Mouse (Mus musculus): ENCODE data around the gene Rps25. TPM values are rescaled to one million over a fixed set of nuclear protein-coding genes. Genes with fewer than 3 reads are reported as not detected.

The Rps25 gene
- 1,000 to 10,000 TPM; 1,442 to 1,600 TPM for polyA plus RNA-seq (2017; shearing (Covaris generic))

GRCm38 (mm10) chr9:44406906-44407751 lies at the start of gene Rps25, which contains the start of gene Trappc4:
Rps25 (plus strand) TSS chr9:44407139.
Trappc4 (minus strand) TSS chr9:44407600.

GRCm38 (mm10) chr9:44361190-44361917 lies 45.6 kb upstream of the Rps25 start, which contains the start of gene Vps11:
Vps11 (minus strand) TSS chr9:44361670.

DNA sequence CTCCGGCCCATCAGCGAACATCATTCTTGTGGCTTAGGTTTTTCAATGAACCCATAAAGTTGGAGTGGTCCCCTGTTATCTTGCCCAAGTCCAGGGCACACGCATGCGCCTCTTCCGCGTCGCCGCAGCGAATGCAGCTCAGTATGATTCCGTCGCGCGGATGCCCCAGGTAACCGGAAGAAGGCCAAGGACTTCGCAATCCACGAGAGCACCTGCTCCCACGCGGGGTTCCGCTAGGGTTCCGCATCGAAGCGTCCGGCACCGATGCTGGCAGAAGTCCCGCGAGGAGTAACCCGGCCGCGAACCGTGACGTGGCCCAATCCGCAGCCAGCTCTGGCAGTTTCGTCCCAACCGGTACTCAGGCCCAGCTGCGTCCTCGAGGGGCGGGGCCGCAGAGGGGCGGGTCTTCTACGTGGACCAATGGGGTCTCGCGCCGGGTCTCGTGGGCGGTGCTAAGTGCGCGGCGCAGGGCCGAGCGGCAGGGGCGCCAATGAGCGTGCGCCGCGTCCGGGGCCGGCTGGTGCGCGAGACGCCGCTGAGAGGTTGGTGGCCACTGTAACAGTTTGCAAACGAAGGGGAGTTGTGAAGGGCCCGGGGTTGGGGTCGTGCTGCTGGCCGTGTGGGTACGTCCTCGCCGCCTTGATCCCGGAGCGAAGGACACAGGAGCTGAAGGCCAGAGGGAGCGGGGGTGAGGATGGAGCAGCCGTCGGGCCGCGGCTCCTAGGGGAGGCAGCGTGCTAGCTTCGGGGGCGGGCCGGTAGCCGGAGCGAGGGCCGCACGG lies 27.7 kb upstream of the Rps25 start, which contains the start of gene Hyou1:
Gene Hyou1, plus strand, starts transcription at position 437 of the 781 bp plus-strand sequence.

DNA sequence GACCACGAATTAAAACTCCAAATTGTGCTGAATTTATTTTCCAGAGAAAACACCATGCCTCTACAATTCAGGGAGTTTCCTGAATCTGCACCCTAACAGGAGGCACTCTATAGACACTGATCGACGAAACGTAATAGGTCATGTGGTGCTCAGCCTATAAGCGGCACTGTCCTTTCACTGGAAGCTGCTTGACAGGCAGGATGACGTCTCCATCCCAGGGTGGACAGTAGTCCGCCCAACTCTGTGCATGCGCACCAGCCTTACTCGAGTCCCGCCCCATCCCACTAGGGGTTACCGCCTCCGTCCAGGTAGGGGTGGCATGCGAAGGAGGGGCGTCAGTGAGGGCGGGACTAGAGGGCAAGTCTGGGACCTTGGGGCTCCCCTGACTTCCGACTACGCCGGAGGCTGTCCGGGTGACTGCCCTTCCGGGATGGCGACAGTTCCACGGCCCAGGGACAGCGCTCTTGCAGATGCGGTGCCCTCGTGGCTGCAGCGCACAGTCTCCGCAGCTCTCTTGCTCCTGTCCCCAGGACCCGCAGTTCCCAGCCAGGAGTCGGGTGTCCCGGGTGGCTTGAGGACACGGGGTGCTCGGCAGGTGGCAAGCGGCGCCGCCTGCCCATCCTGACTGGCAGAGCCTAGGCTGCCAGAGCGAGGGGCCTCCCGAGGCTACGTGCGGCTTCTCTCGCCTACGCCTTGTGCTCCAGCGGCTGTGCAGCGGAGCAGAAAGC lies 10.1 kb upstream of the Rps25 start, which contains the start of gene Slc37a4:
Gene Slc37a4, plus strand, starts transcription at position 169 of the 728 bp plus-strand sequence.

DNA sequence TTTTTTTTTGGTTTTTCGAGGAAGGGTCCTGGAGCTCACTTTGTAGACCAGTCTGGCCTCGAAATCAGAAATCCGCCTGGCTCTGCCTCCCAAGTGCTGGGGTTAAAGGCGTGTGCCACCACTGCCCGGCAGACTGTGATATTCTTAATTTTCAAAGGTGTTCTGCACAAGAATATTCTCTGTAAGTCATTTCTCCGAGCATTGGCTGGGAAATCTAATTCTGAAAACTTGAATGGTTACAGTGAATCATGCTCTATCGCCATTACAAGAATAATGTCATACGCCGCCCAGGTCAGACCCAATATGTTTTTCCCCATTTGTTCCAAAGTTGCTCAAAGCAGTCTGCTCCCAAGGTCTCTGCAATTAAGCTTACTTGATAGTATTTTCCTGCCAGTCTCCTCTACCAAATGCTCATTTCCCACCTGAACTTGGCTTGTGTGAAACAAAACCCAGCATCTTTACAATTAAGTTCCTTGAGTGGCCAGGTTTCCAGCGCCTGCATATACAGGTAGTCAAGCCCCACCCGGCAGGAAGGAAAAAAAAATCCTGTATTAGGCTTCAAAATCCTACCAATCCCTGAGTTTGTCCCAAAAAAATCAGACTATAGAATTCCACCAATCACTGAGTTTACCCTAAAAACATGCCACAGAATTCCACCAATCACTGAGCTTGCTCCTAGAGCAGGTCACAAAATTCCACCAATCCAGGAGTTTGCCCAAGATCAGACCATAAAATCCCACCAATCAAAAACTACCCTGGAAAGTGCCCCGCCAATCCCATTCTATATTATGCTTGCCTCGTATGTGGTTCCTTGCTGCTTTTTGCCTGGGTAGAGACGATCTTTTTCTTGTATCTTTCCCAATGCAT lies 11.8 kb downstream of the Rps25 start, which contains the start of gene Ccdc84:
Gene Ccdc84, minus strand, starts transcription at position 51 of the 867 bp plus-strand sequence.

GRCm38 (mm10) chr9:44440961-44441360 lies 34.0 kb downstream of the Rps25 start, which contains the start of gene Foxr1:
Foxr1 (minus strand) TSS chr9:44441136.

DNA sequence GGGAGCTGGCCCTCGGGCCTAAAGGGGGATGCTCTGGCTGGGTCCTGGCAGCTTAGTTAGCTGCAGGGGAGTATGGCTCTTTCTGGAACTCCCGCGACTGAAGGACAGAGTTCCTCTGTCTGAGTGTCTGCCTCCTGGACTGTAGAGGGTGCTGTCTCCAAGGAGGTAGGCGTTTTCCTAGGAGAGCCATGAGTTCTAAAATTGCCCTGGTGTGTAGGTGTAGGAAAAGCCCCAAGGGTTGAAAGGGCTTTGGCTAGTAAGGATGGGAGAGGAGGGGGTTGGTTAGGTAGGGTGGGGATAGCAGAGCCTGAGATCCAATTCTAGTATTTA lies 47.9 kb downstream of the Rps25 start, which contains the start of gene Upk2:
Gene Upk2, minus strand, starts transcription at position 86 of the 330 bp plus-strand sequence.

Other genes with a start within 250 kb of the Rps25 start
- gene Cbl, start 173.1 kb upstream of the Rps25 start, polyA plus RNA-seq (2017; shearing (Covaris generic)) = 10 to 100 TPM; 26.8 to 44.8 TPM
- gene Ccdc153, start 166.5 kb upstream of the Rps25 start, polyA plus RNA-seq (2017; shearing (Covaris generic)) = not detected
- under 1 TPM in 1 of 2 experiments, not detected in 1; 0.52 TPM for gene Pdzd3, start 155.7 kb upstream of the Rps25 start, polyA plus RNA-seq (2017; shearing (Covaris generic))
- 10 to 100 TPM; 11.3 to 16.4 TPM for gene Nlrx1, start 138.5 kb upstream of the Rps25 start, polyA plus RNA-seq (2017; shearing (Covaris generic))
- 1 to 10 TPM in 1 of 2 experiments, not detected in 1; 1.8 TPM for gene Abcg4, start 118.5 kb upstream of the Rps25 start, polyA plus RNA-seq (2017; shearing (Covaris generic))
- 10 to 100 TPM; 23.9 to 26.8 TPM for gene Hinfp, start 101.5 kb upstream of the Rps25 start, polyA plus RNA-seq (2017; shearing (Covaris generic))
- 10 to 100 TPM; 14.2 to 23.6 TPM for gene C2cd2l, start 86.9 kb upstream of the Rps25 start, polyA plus RNA-seq (2017; shearing (Covaris generic))
- gene Dpagt1, start 81.1 kb upstream of the Rps25 start, polyA plus RNA-seq (2017; shearing (Covaris generic)) = 10 to 100 TPM; 22.6 to 23.7 TPM
- 10 to 100 TPM; 65.6 to 69.5 TPM for gene H2afx, start 72.4 kb upstream of the Rps25 start, polyA plus RNA-seq (2017; shearing (Covaris generic))
- gene Hmbs, start 62.9 kb upstream of the Rps25 start, polyA plus RNA-seq (2017; shearing (Covaris generic)) = 10 to 100 TPM; 30.2 to 35.7 TPM
- gene Vps11, start 45.5 kb upstream of the Rps25 start, polyA plus RNA-seq (2017; shearing (Covaris generic)) = 10 to 100 TPM; 58.3 to 75.2 TPM
- gene Hyou1, start 27.6 kb upstream of the Rps25 start, polyA plus RNA-seq (2017; shearing (Covaris generic)) = 10 to 100 TPM; 14.3 to 22.9 TPM
- 10 to 100 TPM; 25.8 to 34.7 TPM for gene Slc37a4, start 10.3 kb upstream of the Rps25 start, polyA plus RNA-seq (2017; shearing (Covaris generic))
- 100 to 1,000 TPM; 121 to 140 TPM for gene Trappc4, start 461 bp downstream of the Rps25 start, polyA plus RNA-seq (2017; shearing (Covaris generic))
- 10 to 100 TPM; 52.3 to 59.9 TPM for gene Ccdc84, start 11.4 kb downstream of the Rps25 start, polyA plus RNA-seq (2017; shearing (Covaris generic))
- gene Foxr1, start 34.0 kb downstream of the Rps25 start, polyA plus RNA-seq (2017; shearing (Covaris generic)) = under 1 TPM in 1 of 2 experiments, not detected in 1; 0.15 TPM
- gene Upk2, start 47.8 kb downstream of the Rps25 start, polyA plus RNA-seq (2017; shearing (Covaris generic)) = under 1 TPM in 1 of 2 experiments, not detected in 1; 0.70 TPM
- 10 to 100 TPM; 20.6 to 24.6 TPM for gene Bcl9l, start 75.7 kb downstream of the Rps25 start, polyA plus RNA-seq (2017; shearing (Covaris generic))
- 10 to 100 TPM in 1 of 2 experiments, 1 to 10 TPM in 1; 7.7 to 67.4 TPM for gene Cxcr5, start 154.7 kb downstream of the Rps25 start, polyA plus RNA-seq (2017; shearing (Covaris generic))
- gene Ddx6, start 197.8 kb downstream of the Rps25 start, polyA plus RNA-seq (2017; shearing (Covaris generic)) = 10 to 100 TPM; 25.6 to 34.3 TPM

All from inflammation-experienced regulatory T-cells (primary cell).